Mouse (Mus musculus) cerebellum, adult 2 months (tissue): ENCODE results near the gene Scgn. TPM values are rescaled to one million over a fixed set of nuclear protein-coding genes. Genes with fewer than 3 reads are reported as not detected.

Experiments used
- DNase-seq, 2 experiments: peaks; one replicate each; pipeline ENCODE4 v3.0.0; 2021
- H3K27ac ChIP-seq: fragments of 200-500 bp; 2 replicates; pipeline ENCODE4 v1.5.1; 2012; ENCODE audit warnings: low read length, control low read depth, inconsistent platforms; ENCODE audit not compliant: insufficient read depth
- H3K27me3 ChIP-seq: fragments of 200-500 bp; 2 replicates; pipeline ENCODE4 v1.6.1; 2012; ENCODE audit warnings: inconsistent platforms, mild to moderate bottlenecking, low read length, moderate library complexity; ENCODE audit not compliant: control insufficient read depth, insufficient read depth
- H3K4me1 ChIP-seq: fragments of 200-500 bp; 2 replicates; pipeline ENCODE4 v1.6.1; 2011; ENCODE audit warnings: low read length; ENCODE audit not compliant: control insufficient read depth, insufficient read depth
- H3K4me3 ChIP-seq: fragments of 200-500 bp; replicated peaks from 2 replicates; pipeline ENCODE3; 2011; ENCODE audit warnings: mild to moderate bottlenecking, low read depth, low read length, control low read depth; ENCODE audit not compliant: insufficient read depth
- CTCF ChIP-seq: fragments of 200-500 bp; IDR thresholded peaks from 2 replicates; pipeline ENCODE4 v1.5.1; 2011; ENCODE audit warnings: low read depth, mild to moderate bottlenecking, control low read depth, low read length, moderate library complexity, borderline replicate concordance; ENCODE audit not compliant: insufficient read depth
- POLR2A ChIP-seq: fragments of 200-500 bp; IDR thresholded peaks from 2 replicates; pipeline ENCODE4 v1.6.1; 2011; ENCODE audit warnings: low read length, control low read depth, borderline replicate concordance; ENCODE audit not compliant: insufficient read depth
- WGBS: fragments of 180-500 bp; shearing (Covaris S2); methylation state at CpG from one replicate; pipeline ENCODE4 v1.1.7; 2018; 5-methylcytosine and 5-hydroxymethylcytosine counted together
- polyA plus RNA-seq: library from polyadenylated mRNA; depleted of rRNA; stranded (reverse); fragments of >200 nt; gene quantifications from 2 replicates; pipeline ENCODE4 v1.2.3, GENCODE M21; 2012; rRNA removed

Scgn gene
- polyA plus RNA-seq, 1 experiment, result 0.21 TPM

DNA sequence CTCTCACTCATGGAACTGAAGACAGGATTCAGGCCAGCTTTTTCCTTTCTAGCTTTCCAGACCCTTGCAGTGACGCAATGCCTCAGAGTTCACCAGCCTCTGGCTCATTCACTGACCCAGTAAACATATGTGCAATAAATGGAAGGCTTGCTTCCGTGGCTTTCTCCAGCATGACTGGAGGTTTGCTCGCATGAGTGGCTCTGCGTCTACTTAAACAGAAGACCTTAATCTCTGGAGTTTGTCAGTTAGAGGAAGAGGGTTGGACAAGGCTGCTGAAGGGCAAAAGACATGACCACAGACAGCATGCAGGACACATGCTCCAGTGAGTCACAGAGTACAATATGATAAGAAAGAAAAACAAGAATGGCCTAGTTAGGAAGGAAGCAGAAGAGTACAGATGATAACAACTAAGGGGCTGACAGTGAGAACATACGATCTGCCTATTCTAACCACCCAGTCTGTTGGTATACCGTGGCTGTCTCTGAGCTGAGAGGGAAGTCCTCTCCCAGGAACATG is 77.2 kb downstream of the Scgn start:
- Histone ChIP-seq H3K27me3 (no peaks in the 10 kb centered on the region), H3K27ac (no peak overlapping the region), H3K4me1 (no peaks in the 10 kb centered on the region), H3K4me3 (no peak overlapping the region)
- no peak for TF ChIP-seq CTCF
- no peak for TF ChIP-seq POLR2A
- DNase-seq, result no peak
- WGBS, result 49% methylated on average over 6 of the region's 6 CpGs

DNA sequence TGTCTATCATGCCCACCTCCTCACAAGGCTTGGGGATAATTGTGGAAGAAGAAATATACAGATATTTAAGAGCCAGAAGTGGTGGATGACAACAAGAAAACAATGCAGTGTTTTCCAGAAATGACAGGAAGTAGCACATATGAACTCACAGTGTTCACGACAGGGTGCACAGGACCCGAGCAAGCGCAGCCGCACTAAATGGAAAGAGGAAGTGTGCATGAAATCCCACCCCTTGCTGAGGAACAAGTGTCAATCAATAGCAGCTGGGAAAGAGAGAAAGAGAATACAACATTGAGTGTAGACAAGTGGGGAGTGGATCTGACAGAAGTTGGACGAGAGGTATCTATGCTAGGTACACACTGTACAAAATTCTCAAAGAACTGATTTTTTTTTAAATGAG is 79.7 kb downstream of the Scgn start:
- Histone ChIP-seq H3K27me3 (no peaks in the 10 kb centered on the region), H3K4me1 (no peaks in the 10 kb centered on the region), H3K4me3 (no peak overlapping the region), H3K27ac (no peak overlapping the region)
- WGBS, result 74% methylated on average over 5 of the region's 5 CpGs
- no peak for DNase-seq
- TF ChIP-seq POLR2A, result no peak
- no peak for TF ChIP-seq CTCF

GRCm38 (mm10) chr13:23910121-23910520 is 80.9 kb downstream of the Scgn start:
- Histone ChIP-seq H3K4me3 (no peak overlapping the region), H3K4me1 (no peaks in the 10 kb centered on the region), H3K27ac (no peak overlapping the region), H3K27me3 (no peaks in the 10 kb centered on the region)
- DNase-seq, result no peak
- no peak for TF ChIP-seq CTCF
- no peak for TF ChIP-seq POLR2A
- WGBS, result 85% methylated on average over 5 of the region's 5 CpGs

GRCm38 (mm10) chr13:23906906-23907305 is 84.1 kb downstream of the Scgn start:
- Histone ChIP-seq H3K4me1 (no peaks in the 10 kb centered on the region), H3K27me3 (no peaks in the 10 kb centered on the region), H3K27ac (no peak overlapping the region), H3K4me3 (no peak overlapping the region)
- WGBS, result 97% methylated on average over 5 of the region's 5 CpGs
- TF ChIP-seq POLR2A, result no peak
- TF ChIP-seq CTCF, result no peak
- DNase-seq, result no peak

Other genes starting within 250 kb of the Scgn start
- gene Hist1h3c, start 245.6 kb downstream of the Scgn start, polyA plus RNA-seq, result 0.23 and 0.30 TPM in 2 replicates
- 0.56 and 0.97 TPM in 2 replicates for gene Hist1h2bb, start 244.5 kb downstream of the Scgn start, polyA plus RNA-seq
- gene Hist1h2ab, start 240.1 kb downstream of the Scgn start, polyA plus RNA-seq, result 1.1 TPM in 1 of 2 replicates, not detected in the other
- gene Hist1h3b, start 238.9 kb downstream of the Scgn start, polyA plus RNA-seq, result 0.40 TPM in 1 of 2 replicates, not detected in the other
- gene Hist1h4b, start 234.2 kb downstream of the Scgn start, polyA plus RNA-seq, result 4.8 and 5.4 TPM in 2 replicates
- gene Hist1h4a, start 230.0 kb downstream of the Scgn start, polyA plus RNA-seq, result 3.5 and 4.7 TPM in 2 replicates
- gene Hist1h3a, start 228.8 kb downstream of the Scgn start, polyA plus RNA-seq, result 0.43 and 1.2 TPM in 2 replicates
- gene Hist1h1a, start 227.5 kb downstream of the Scgn start, polyA plus RNA-seq, result 0.52 TPM in 1 of 2 replicates, not detected in the other
- gene Trim38, start 221.3 kb downstream of the Scgn start, polyA plus RNA-seq, result 0.08 and 0.10 TPM in 2 replicates
- gene Slc17a2, start 184.2 kb downstream of the Scgn start, polyA plus RNA-seq, result not detected in 2 replicates
- gene Slc17a3, start 151.8 kb downstream of the Scgn start, polyA plus RNA-seq, result 0.02 TPM in 1 of 2 replicates, not detected in the other
- not detected in 2 replicates for gene Slc17a1, start 123.5 kb downstream of the Scgn start, polyA plus RNA-seq
- not detected in 2 replicates for gene Slc17a4, start 76.2 kb downstream of the Scgn start, polyA plus RNA-seq
- not detected in 2 replicates for gene Hist1h2ba, start 57.1 kb downstream of the Scgn start, polyA plus RNA-seq
- not detected in 2 replicates for gene Hist1h2aa, start 56.8 kb downstream of the Scgn start, polyA plus RNA-seq